Comparison of ENCODE assay signal across 13 mouse cellular contexts in the genomic region with DNA sequence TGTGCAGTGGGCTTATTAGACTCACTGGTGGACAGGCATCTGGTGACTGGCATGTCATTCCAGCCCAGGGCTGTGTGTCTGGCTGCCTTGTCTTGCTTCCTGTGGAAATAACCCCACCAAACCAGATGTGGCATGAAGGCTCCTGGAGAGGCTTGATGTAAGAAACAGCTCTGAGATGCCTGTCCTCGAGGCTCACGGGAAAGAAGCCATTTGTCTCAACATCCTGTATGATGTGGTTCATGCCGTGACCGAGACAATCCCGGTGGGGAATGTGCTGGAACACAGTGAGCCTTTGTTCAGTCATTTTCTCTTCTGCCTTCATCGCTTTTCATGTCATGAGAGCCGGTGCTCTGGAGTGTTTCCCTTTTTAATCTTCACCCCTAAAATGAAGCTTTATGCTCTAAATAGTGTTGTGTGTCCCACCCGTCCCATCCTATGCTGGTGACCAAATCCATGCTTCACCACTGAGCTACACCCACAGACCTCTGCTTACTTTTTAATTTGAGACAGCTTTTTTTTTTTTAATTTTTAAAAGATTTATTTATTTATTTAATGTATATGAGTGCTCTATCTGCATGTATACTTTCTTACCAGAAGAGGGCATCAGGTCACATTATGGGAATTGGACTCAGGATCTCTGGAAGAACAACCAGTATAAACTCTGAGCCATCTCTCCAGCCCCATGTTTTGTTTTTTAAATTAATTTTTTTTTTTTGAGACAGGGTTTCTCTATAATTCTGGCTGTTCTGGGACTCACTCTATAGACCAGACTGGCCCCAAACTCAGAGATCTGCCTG. TPM values are rescaled to one million over a fixed set of nuclear protein-coding genes. Genes with fewer than 3 reads are reported as not detected.
A peak's percentile ranks its signal among the peaks of the same experiment; 100 is the strongest.
DNase-seq lines count a peak whose midpoint lies in the region; ATAC-seq and TF ChIP-seq lines count a peak whose summit lies in the region.
"Had no signal": no experiment of that assay in that cellular context is flagged by ENCODE, and none has a peak within 500 bp of the region (broad histone marks: within the 10 kb centered on the region; RNA-seq: fewer than 3 reads in every experiment).

No protein-coding gene starts in this region.

- H3K36me3 ChIP-seq in embryonic facial prominence, embryonic 14.5 days (ENCODE audit: control insufficient read depth, insufficient read depth, low read length), result no peaks in the 10 kb centered on the region

- H3K4me1 ChIP-seq in embryonic facial prominence, embryonic 14.5 days (ENCODE audit: control insufficient read depth, insufficient read depth, low read length), result peaks cover 26% of the 10 kb centered on the region

- no peaks in the 10 kb centered on the region for H3K9me3 ChIP-seq in embryonic facial prominence, embryonic 14.5 days (ENCODE audit: control insufficient read depth, low read length)

- no peak overlapping the region for H3K4me2 ChIP-seq in embryonic facial prominence, embryonic 14.5 days (ENCODE audit: low read depth, low read length)

- no peak for DNase-seq in layer of hippocampus, adult 2 months (ENCODE audit: low spot score in 2 of 2)
- no peak for DNase-seq in layer of hippocampus, adult 9-10 months (ENCODE audit: low spot score)
- peak; percentile 54 for DNase-seq in Muller cell, postnatal 12 days (ENCODE audit: inconsistent ontology term)
- DNase-seq in embryonic facial prominence, embryonic 14.5 days (ENCODE audit: low spot score), result peak; percentile 62
- peak; percentile 47 for DNase-seq in heart, postnatal 4 days
- DNase-seq in adrenal gland, postnatal 25 days, result no peak
- DNase-seq in testis, postnatal 10 days (ENCODE audit: low spot score), result no peak
- DNase-seq in frontal cortex, postnatal 25 days (ENCODE audit: low spot score in 2 of 2), result no peak
- DNase-seq: right cerebral cortex, postnatal 25 days had no signal

- H3K9ac ChIP-seq in embryonic facial prominence, embryonic 14.5 days (ENCODE audit: low read depth, low read length), result no peak overlapping the region

- ATAC-seq in embryonic facial prominence, embryonic 14.5 days (ENCODE audit: low read depth), result no peak
- ATAC-seq: inflammation-experienced regulatory T-cells, adult 6 months; Patski had no signal

- no peaks in the 10 kb centered on the region for H3K27me3 ChIP-seq in embryonic facial prominence, embryonic 14.5 days (replicated peaks; ENCODE audit: control insufficient read depth, insufficient read depth, low read length)
- H3K27me3 ChIP-seq: Patski had no signal

- H3K27ac ChIP-seq in layer of hippocampus, adult 2 months, result no peak overlapping the region
- peak overlapping the region; percentile 75 for H3K27ac ChIP-seq in embryonic facial prominence, embryonic 14.5 days (replicated peaks; ENCODE audit: low read depth, low read length)

- no peak overlapping the region for H3K4me3 ChIP-seq in layer of hippocampus, adult 2 months
- H3K4me3 ChIP-seq in embryonic facial prominence, embryonic 14.5 days (ENCODE audit: low read depth, low read length), result no peak overlapping the region

- 39% methylated on average over 8 of the region's 8 CpGs for WGBS in embryonic facial prominence, embryonic 14.5 days

- TF ChIP-seq CTCF in layer of hippocampus, adult 2 months (conservative IDR thresholded peaks at IDR 0.05), result peak; percentile 60

RNA-seq across cellular contexts. Expression of a gene that starts 15.4 kb away (rescaled TPM):
- 10 to 100 TPM; 32.7 to 61.0 TPM for total RNA-seq in layer of hippocampus, adult 2 months (2021)
- 32.1 and 34.9 TPM in 2 replicates for polyA plus RNA-seq in embryonic facial prominence, embryonic 14.5 days (2014; fragmentation: Nextera tagmentation; extraction: Ambion mirVana)
- total RNA-seq in heart, postnatal 4 days (2021), result 10 to 100 TPM in 1 of 2 experiments, 1 to 10 TPM in 1; 9.1 to 10.3 TPM
- total RNA-seq in adrenal gland, postnatal 25 days (2021), result 33.2 and 35.7 TPM in 2 replicates

RNA-seq across cellular contexts. Expression of a gene that starts 20.2 kb away (rescaled TPM):
- not detected for total RNA-seq in layer of hippocampus, adult 2 months (2021)
- polyA plus RNA-seq in embryonic facial prominence, embryonic 14.5 days (2014; fragmentation: Nextera tagmentation; extraction: Ambion mirVana), result not detected in 2 replicates
- not detected for total RNA-seq in heart, postnatal 4 days (2021)
- 1.6 TPM in 1 of 2 replicates, not detected in the other for total RNA-seq in adrenal gland, postnatal 25 days (2021)
- total RNA-seq: megakaryocyte-erythroid progenitor cell, adult 5-6 weeks had no signal
- polyA plus RNA-seq: inflammation-experienced regulatory T-cells, adult 6 months; Patski; urinary bladder, adult 2 months had no signal

RNA-seq across cellular contexts. Expression of a gene that starts 57.4 kb away (rescaled TPM):
- total RNA-seq in layer of hippocampus, adult 2 months (2021), result 10 to 100 TPM; 66.5 to 68.7 TPM
- 28.8 and 29.6 TPM in 2 replicates for polyA plus RNA-seq in embryonic facial prominence, embryonic 14.5 days (2014; fragmentation: Nextera tagmentation; extraction: Ambion mirVana)
- total RNA-seq in heart, postnatal 4 days (2021), result 10 to 100 TPM; 21.5 to 24.5 TPM
- total RNA-seq in adrenal gland, postnatal 25 days (2021), result 56.6 and 57.8 TPM in 2 replicates

Comparison
In these comparisons a context has a peak if more than half of its experiments do, and no peak if none do; other contexts are left out.
1. DNase-seq: peak in Muller cell, postnatal 12 days (single experiment), embryonic facial prominence, embryonic 14.5 days (single experiment) and heart, postnatal 4 days (single experiment); none in layer of hippocampus, adult 2 months (0 of 2), layer of hippocampus, adult 9-10 months (single experiment), adrenal gland, postnatal 25 days (single experiment), testis, postnatal 10 days (single experiment) and frontal cortex, postnatal 25 days (0 of 2).